Mouse (Mus musculus): Measurements from ENCODE around the gene Ccl11. TPM values are rescaled to one million over a fixed set of nuclear protein-coding genes. Genes with fewer than 3 reads are reported as not detected.

Gene Ccl11
- 9.7 and 10.4 TPM in 2 replicates for polyA plus RNA-seq (2014; fragmentation: Nextera tagmentation; extraction: Ambion mirVana)

DNA sequence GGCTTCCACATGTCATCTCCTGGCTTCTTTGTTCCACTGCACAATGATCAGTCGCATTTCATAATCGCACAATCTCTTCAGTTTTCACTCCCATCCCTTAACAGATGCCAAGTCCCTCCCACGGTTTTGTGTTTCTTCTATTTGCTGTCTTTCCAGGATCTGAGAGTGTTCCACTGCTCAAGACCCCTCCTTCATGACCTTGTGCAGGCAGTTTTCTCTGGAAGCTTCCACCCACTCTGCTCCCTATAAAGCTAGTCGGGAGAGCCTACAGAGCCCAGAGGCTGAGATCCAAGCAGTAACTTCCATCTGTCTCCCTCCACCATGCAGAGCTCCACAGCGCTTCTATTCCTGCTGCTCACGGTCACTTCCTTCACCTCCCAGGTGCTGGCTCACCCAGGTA is at the start of gene Ccl11:
TSS of gene Ccl11 (plus strand) at position 178 of the 400 bp plus-strand sequence.
- ATAC-seq (ENCODE audit: low FRiP score, low TSS enrichment) = no peak
- Histone ChIP-seq H3K4me2 (replicated peaks; ENCODE audit: low read depth, low read length) (no peak within 1 kb of the TSS), H3K9me3 (ENCODE audit: control insufficient read depth, low read length) (no peaks in the 10 kb centered on the region), H3K4me1 (ENCODE audit: control insufficient read depth, insufficient read depth, low read length) (no peaks in the 10 kb centered on the region), H3K4me3 (ENCODE audit: low read length) (no peak within 1 kb of the TSS), H3K27ac (ENCODE audit: low read depth, low read length) (no peak within 1 kb of the TSS), H3K27me3 (ENCODE audit: control insufficient read depth, insufficient read depth, low read length) (no peaks in the 10 kb centered on the region), H3K36me3 (ENCODE audit: control insufficient read depth, insufficient read depth, low read length) (no peaks in the 10 kb centered on the region), H3K9ac (ENCODE audit: low read depth, low read length) (no peak within 1 kb of the TSS)
- 70% methylated on average over 6 of the region's 6 CpGs for WGBS

DNA sequence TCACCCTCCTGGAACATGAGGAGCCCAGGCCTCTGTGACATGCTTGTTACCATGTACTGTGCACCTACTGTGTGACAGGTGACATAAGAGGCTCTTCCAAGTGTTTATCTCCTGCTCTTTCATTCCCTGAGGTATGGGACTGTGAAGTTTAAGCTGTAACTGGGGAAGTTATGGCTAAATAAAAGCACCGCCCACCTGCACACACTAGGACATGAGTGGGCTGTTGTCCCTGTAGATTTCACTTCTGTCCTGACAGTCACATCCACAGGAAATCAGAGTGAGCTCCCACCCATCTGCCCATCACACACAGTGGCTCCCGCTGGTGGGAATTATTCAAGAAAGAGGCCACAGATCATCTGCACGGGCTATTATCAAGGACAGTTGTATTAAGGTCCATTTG is 47.5 kb upstream of the Ccl11 start:
- no peaks in the 10 kb centered on the region for H3K9me3 ChIP-seq (ENCODE audit: control insufficient read depth, low read length)
- 94% methylated on average over 3 of the region's 3 CpGs for WGBS
- no peak overlapping the region for H3K4me2 ChIP-seq (replicated peaks; ENCODE audit: low read depth, low read length)
- no peak overlapping the region for H3K27ac ChIP-seq (ENCODE audit: low read depth, low read length)
- ATAC-seq (ENCODE audit: low FRiP score, low TSS enrichment) = no peak
- H3K4me3 ChIP-seq (ENCODE audit: low read length) = no peak overlapping the region
- H3K4me1 ChIP-seq (ENCODE audit: control insufficient read depth, insufficient read depth, low read length) = no peaks in the 10 kb centered on the region
- H3K9ac ChIP-seq (ENCODE audit: low read depth, low read length) = no peak overlapping the region
- H3K36me3 ChIP-seq (ENCODE audit: control insufficient read depth, insufficient read depth, low read length) = no peaks in the 10 kb centered on the region
- H3K27me3 ChIP-seq (ENCODE audit: control insufficient read depth, insufficient read depth, low read length) = no peaks in the 10 kb centered on the region

- Histone ChIP-seq H3K4me2 (replicated peaks; ENCODE audit: low read depth, low read length) (no peak overlapping the region), H3K9ac (ENCODE audit: low read depth, low read length) (no peak overlapping the region), H3K27ac (ENCODE audit: low read depth, low read length) (no peak overlapping the region), H3K4me1 (ENCODE audit: control insufficient read depth, insufficient read depth, low read length) (no peaks in the 10 kb centered on the region), H3K9me3 (ENCODE audit: control insufficient read depth, low read length) (no peaks in the 10 kb centered on the region), H3K4me3 (ENCODE audit: low read length) (no peak overlapping the region), H3K36me3 (ENCODE audit: control insufficient read depth, insufficient read depth, low read length) (no peaks in the 10 kb centered on the region), H3K27me3 (ENCODE audit: control insufficient read depth, insufficient read depth, low read length) (no peaks in the 10 kb centered on the region)
- WGBS = 68% methylated on average over 8 of the region's 8 CpGs
- ATAC-seq (ENCODE audit: low FRiP score, low TSS enrichment) = no peak
Measured at GRCm38 (mm10) chr11:82011411-82012193, 46.0 kb upstream of the Ccl11 start.

DNA sequence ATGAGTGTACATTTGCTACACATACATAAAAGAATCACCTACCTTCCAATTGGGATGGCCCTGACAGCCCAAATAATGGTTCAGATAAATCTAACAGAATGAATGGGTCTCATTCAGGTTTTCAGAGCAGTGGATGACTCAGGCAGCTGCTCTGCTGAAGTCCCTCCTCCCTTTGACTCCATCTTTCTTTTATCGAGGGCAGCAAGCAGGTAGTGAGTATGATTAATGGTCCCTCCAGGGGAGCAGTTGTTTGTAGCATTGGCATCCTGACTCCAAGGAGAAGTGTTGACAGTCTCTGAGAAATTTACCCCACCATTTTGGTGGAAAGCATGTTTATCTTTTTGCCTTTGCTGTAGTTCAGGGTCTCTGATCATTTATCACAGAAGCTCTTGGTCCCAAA is 43.9 kb upstream of the Ccl11 start:
- Histone ChIP-seq H3K9me3 (ENCODE audit: control insufficient read depth, low read length) (no peaks in the 10 kb centered on the region), H3K27me3 (ENCODE audit: control insufficient read depth, insufficient read depth, low read length) (no peaks in the 10 kb centered on the region), H3K27ac (ENCODE audit: low read depth, low read length) (no peak overlapping the region), H3K4me3 (ENCODE audit: low read length) (no peak overlapping the region), H3K9ac (ENCODE audit: low read depth, low read length) (no peak overlapping the region), H3K36me3 (ENCODE audit: control insufficient read depth, insufficient read depth, low read length) (no peaks in the 10 kb centered on the region), H3K4me2 (replicated peaks; ENCODE audit: low read depth, low read length) (no peak overlapping the region), H3K4me1 (ENCODE audit: control insufficient read depth, insufficient read depth, low read length) (no peaks in the 10 kb centered on the region)
- ATAC-seq (ENCODE audit: low FRiP score, low TSS enrichment) = no peak
- WGBS = 27% methylated on average over 1 of the region's 1 CpGs

- no peak overlapping the region for H3K4me2 ChIP-seq (replicated peaks; ENCODE audit: low read depth, low read length)
- H3K27me3 ChIP-seq (ENCODE audit: control insufficient read depth, insufficient read depth, low read length) = no peaks in the 10 kb centered on the region
- H3K9ac ChIP-seq (ENCODE audit: low read depth, low read length) = no peak overlapping the region
- no peaks in the 10 kb centered on the region for H3K36me3 ChIP-seq (ENCODE audit: control insufficient read depth, insufficient read depth, low read length)
- H3K4me3 ChIP-seq (ENCODE audit: low read length) = no peak overlapping the region
- no peak overlapping the region for H3K27ac ChIP-seq (ENCODE audit: low read depth, low read length)
- H3K4me1 ChIP-seq (ENCODE audit: control insufficient read depth, insufficient read depth, low read length) = no peaks in the 10 kb centered on the region
- no peak for ATAC-seq (ENCODE audit: low FRiP score, low TSS enrichment)
- H3K9me3 ChIP-seq (ENCODE audit: control insufficient read depth, low read length) = no peaks in the 10 kb centered on the region
- WGBS = 65% methylated on average over 2 of the region's 2 CpGs
Measured at GRCm38 (mm10) chr11:82015066-82015465, 42.6 kb upstream of the Ccl11 start.

DNA sequence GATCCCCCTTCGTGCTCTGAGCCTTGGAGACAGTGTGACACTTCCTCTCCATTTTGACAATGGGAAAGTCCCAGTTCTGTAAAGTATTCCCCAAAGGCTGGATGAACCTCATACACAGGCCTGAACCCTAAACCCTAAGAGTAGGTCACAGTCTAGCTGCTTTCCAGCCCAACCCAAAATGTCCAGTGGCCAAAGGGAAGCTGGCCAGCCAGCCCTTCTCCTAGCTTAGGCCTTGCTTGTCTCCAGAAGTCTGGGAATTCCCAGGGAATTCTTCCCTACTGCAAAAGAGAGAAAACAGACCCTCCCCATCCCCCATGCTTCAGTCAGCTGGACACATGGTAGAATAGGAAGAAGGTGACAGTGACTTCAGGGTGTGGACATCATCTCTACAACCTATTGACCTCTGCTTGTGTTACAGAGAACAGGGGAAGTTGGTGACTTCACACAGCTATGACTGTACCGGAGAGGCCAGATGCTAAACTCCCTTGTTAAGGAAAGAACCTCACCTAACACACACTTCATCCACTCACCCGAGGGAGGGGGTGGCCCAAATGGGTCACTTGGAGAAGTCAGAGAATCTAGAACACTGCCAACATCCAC is 41.3 kb upstream of the Ccl11 start:
- Histone ChIP-seq H3K4me2 (replicated peaks; ENCODE audit: low read depth, low read length) (no peak overlapping the region), H3K9ac (ENCODE audit: low read depth, low read length) (no peak overlapping the region), H3K27ac (ENCODE audit: low read depth, low read length) (no peak overlapping the region), H3K4me3 (ENCODE audit: low read length) (no peak overlapping the region), H3K27me3 (ENCODE audit: control insufficient read depth, insufficient read depth, low read length) (no peaks in the 10 kb centered on the region), H3K9me3 (ENCODE audit: control insufficient read depth, low read length) (no peaks in the 10 kb centered on the region), H3K36me3 (ENCODE audit: control insufficient read depth, insufficient read depth, low read length) (no peaks in the 10 kb centered on the region), H3K4me1 (ENCODE audit: control insufficient read depth, insufficient read depth, low read length) (no peaks in the 10 kb centered on the region)
- WGBS = 76% methylated on average over 3 of the region's 3 CpGs
- ATAC-seq (ENCODE audit: low FRiP score, low TSS enrichment) = no peak

DNA sequence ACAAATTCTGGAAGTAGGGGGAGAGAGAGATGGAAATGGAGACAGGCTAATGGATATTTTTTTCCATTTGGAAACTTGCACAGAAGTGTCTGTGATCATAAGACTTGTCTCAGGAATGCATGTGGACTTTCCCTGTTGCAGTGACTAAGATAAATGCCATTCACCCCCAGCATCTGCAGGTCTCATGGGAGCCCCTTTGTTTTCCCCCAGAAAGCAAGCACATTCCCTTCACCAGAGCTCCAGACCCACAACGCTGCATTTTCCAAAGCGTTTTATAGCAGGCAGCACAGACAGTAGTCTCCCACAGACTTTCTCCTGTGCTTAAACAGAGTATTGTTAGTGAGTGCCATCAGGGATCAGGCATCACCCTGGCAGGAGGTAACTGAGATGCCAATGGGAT is 38.2 kb upstream of the Ccl11 start:
- no peaks in the 10 kb centered on the region for H3K36me3 ChIP-seq (ENCODE audit: control insufficient read depth, insufficient read depth, low read length)

GRCm38 (mm10) chr11:82019793-82020192 is 37.8 kb upstream of the Ccl11 start:
- Histone ChIP-seq H3K9me3 (ENCODE audit: control insufficient read depth, low read length) (no peaks in the 10 kb centered on the region), H3K4me2 (replicated peaks; ENCODE audit: low read depth, low read length) (no peak overlapping the region), H3K27me3 (ENCODE audit: control insufficient read depth, insufficient read depth, low read length) (no peaks in the 10 kb centered on the region), H3K4me1 (ENCODE audit: control insufficient read depth, insufficient read depth, low read length) (no peaks in the 10 kb centered on the region), H3K36me3 (ENCODE audit: control insufficient read depth, insufficient read depth, low read length) (no peaks in the 10 kb centered on the region), H3K27ac (ENCODE audit: low read depth, low read length) (no peak overlapping the region), H3K4me3 (ENCODE audit: low read length) (no peak overlapping the region), H3K9ac (ENCODE audit: low read depth, low read length) (no peak overlapping the region)
- ATAC-seq (ENCODE audit: low FRiP score, low TSS enrichment) = no peak

More for the DNA sequence above, 38.2 kb upstream of the Ccl11 start:
- ATAC-seq (ENCODE audit: low FRiP score, low TSS enrichment) = no peak
- Histone ChIP-seq H3K9ac (ENCODE audit: low read depth, low read length) (no peak overlapping the region), H3K4me3 (ENCODE audit: low read length) (no peak overlapping the region), H3K27me3 (ENCODE audit: control insufficient read depth, insufficient read depth, low read length) (no peaks in the 10 kb centered on the region), H3K27ac (ENCODE audit: low read depth, low read length) (no peak overlapping the region), H3K4me2 (replicated peaks; ENCODE audit: low read depth, low read length) (no peak overlapping the region), H3K4me1 (ENCODE audit: control insufficient read depth, insufficient read depth, low read length) (no peaks in the 10 kb centered on the region), H3K9me3 (ENCODE audit: control insufficient read depth, low read length) (no peaks in the 10 kb centered on the region)
- 38% methylated on average over 2 of the region's 2 CpGs for WGBS

DNA sequence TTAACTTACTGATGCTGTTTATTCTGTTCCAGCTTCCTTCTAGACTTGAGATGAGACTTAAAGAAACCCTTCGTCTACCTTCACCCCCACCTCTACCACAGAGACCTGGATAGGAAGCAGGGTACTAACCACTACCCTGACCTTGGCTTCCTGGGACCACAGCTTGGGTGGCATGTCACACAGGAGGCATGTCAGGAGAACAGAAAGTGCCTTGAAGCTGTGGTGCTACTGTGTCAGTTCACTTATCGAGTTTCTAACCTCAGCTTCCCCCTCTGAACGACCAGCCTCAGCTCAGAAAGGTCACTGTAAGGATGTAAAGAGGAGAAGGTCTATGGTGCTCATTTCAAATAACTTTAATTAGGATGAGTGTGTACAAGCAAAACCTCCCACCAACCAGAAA is 36.2 kb upstream of the Ccl11 start:
- H3K9me3 ChIP-seq (ENCODE audit: control insufficient read depth, low read length) = no peaks in the 10 kb centered on the region

More for the DNA sequence above, 36.2 kb upstream of the Ccl11 start:
- ATAC-seq (ENCODE audit: low FRiP score, low TSS enrichment) = no peak
- WGBS = 64% methylated on average over 3 of the region's 3 CpGs
- Histone ChIP-seq H3K9ac (ENCODE audit: low read depth, low read length) (no peak overlapping the region), H3K27me3 (ENCODE audit: control insufficient read depth, insufficient read depth, low read length) (no peaks in the 10 kb centered on the region), H3K4me1 (ENCODE audit: control insufficient read depth, insufficient read depth, low read length) (no peaks in the 10 kb centered on the region), H3K4me3 (ENCODE audit: low read length) (no peak overlapping the region), H3K27ac (ENCODE audit: low read depth, low read length) (no peak overlapping the region), H3K36me3 (ENCODE audit: control insufficient read depth, insufficient read depth, low read length) (no peaks in the 10 kb centered on the region), H3K4me2 (replicated peaks; ENCODE audit: low read depth, low read length) (no peak overlapping the region)

Measured in kidney, embryonic 14.5 days (tissue).